Mouse (Mus musculus) B cell, adult (primary cell): ENCODE results near the gene Gm19684. TPM values are rescaled to one million over a fixed set of nuclear protein-coding genes. Genes with fewer than 3 reads are reported as not detected.

Experiments
- total RNA-seq: library from RNA; stranded (reverse); gene quantifications from 4 replicates; pipeline ENCODE4 v1.2.4, GENCODE M21; 2023; ENCODE audit not compliant: inconsistent age

The Gm19684 gene
- 0.70 to 2.7 TPM (median 2.0 TPM) in 4 replicates for total RNA-seq

GRCm38 (mm10) chr17:36121352-36122020 lies at the start of gene Gm19684:
Gm19684 (plus strand) TSS chr17:36121678.

GRCm38 (mm10) chr17:36128968-36129817 lies 7.7 kb downstream of the Gm19684 start, which contains the start of gene Gm7030:
Gm7030 (minus strand) TSS chr17:36129425.

GRCm38 (mm10) chr17:36168039-36168652 lies 46.7 kb downstream of the Gm19684 start, which contains the start of gene Gm8909:
Gm8909 (minus strand) TSS chr17:36168537.

Other genes with a start within 250 kb of the Gm19684 start
- 103 to 128 TPM (median 115 TPM) in 4 replicates for gene Dhx16, start 241.9 kb upstream of the Gm19684 start, total RNA-seq
- 16.2 to 22.4 TPM (median 19.8 TPM) in 4 replicates for gene 2310061I04Rik, start 224.2 kb upstream of the Gm19684 start, total RNA-seq
- gene Atat1, start 211.6 kb upstream of the Gm19684 start, total RNA-seq: 14.7 to 21.4 TPM (median 18.2 TPM) in 4 replicates
- 69.7 to 78.6 TPM (median 73.2 TPM) in 4 replicates for gene Mrps18b, start 205.3 kb upstream of the Gm19684 start, total RNA-seq
- 159 to 172 TPM (median 168 TPM) in 4 replicates for gene Ppp1r10, start 205.2 kb upstream of the Gm19684 start, total RNA-seq
- gene Abcf1, start 151.9 kb upstream of the Gm19684 start, total RNA-seq: 114 to 128 TPM (median 125 TPM) in 4 replicates
- 72.2 to 88.6 TPM (median 80.9 TPM) in 4 replicates for gene Gnl1, start 141.8 kb upstream of the Gm19684 start, total RNA-seq
- gene Prr3, start 141.4 kb upstream of the Gm19684 start, total RNA-seq: 83.4 to 98.8 TPM (median 91.2 TPM) in 4 replicates
- 41.2 to 56.0 TPM (median 48.9 TPM) in 4 replicates for gene H2-T24, start 101.1 kb upstream of the Gm19684 start, total RNA-seq
- 313 to 352 TPM (median 345 TPM) in 4 replicates for gene H2-T23, start 88.8 kb upstream of the Gm19684 start, total RNA-seq
- 87.9 to 100 TPM (median 90.8 TPM) in 4 replicates for gene H2-T22, start 78.9 kb upstream of the Gm19684 start, total RNA-seq
- gene Gm6034, start 78.7 kb upstream of the Gm19684 start, total RNA-seq: 0.35 to 1.7 TPM (median 0.96 TPM) in 3 of 4 replicates, not detected in the other
- gene Gm11127, start 63.3 kb upstream of the Gm19684 start, total RNA-seq: 58.1 to 68.2 TPM (median 65.7 TPM) in 4 replicates
- 15.0 to 19.5 TPM (median 18.6 TPM) in 4 replicates for gene Gm7030, start 7.7 kb downstream of the Gm19684 start, total RNA-seq
- gene Gm8909, start 46.9 kb downstream of the Gm19684 start, total RNA-seq: 0.93 TPM in 1 of 4 replicates, not detected in the others
- not detected in 4 replicates for gene H2-T3, start 68.6 kb downstream of the Gm19684 start, total RNA-seq
- 64.8 to 74.6 TPM (median 67.0 TPM) in 4 replicates for gene Rpp21, start 136.4 kb downstream of the Gm19684 start, total RNA-seq
- gene Trim39, start 150.6 kb downstream of the Gm19684 start, total RNA-seq: 83.2 to 83.7 TPM (median 83.4 TPM) in 4 replicates
- gene H2-M10.2, start 164.8 kb downstream of the Gm19684 start, total RNA-seq: not detected in 4 replicates
- gene H2-M10.1, start 204.5 kb downstream of the Gm19684 start, total RNA-seq: not detected in 4 replicates
- not detected in 4 replicates for gene H2-M10.3, start 246.7 kb downstream of the Gm19684 start, total RNA-seq